Mouse (Mus musculus) cerebellum, adult 11 months (tissue): ENCODE measurements at regions not wholly inside any gene's neighbourhood (a gene's known extent, or its start where the extent isn't known, plus 50 kb on each side); places are given as distances from the start of the nearest gene placed in this dataset.

Source experiments
- DNase-seq: peaks from one replicate; pipeline ENCODE4 v3.0.0; 2022

DNA sequence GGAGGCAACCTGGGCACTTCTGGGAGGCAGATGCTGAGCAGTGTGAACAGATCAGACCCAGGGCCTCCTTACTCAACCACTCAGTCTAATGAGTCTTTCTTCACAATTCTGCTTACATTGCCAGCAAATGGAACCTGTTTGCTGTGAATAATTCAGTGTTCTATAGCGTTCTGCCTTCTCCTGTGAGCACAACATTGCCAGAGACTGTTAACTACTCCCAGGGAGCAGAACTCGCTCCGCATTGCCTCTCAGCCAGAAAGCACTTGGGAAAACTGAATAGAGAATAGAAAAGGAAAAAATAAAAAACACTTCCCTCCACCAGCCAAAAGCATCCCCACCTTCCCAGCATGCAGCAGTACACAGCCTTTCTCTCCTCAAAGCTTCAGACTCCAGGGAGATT lies 51.5 kb downstream of the Aym1 start:
- no peak for DNase-seq

DNA sequence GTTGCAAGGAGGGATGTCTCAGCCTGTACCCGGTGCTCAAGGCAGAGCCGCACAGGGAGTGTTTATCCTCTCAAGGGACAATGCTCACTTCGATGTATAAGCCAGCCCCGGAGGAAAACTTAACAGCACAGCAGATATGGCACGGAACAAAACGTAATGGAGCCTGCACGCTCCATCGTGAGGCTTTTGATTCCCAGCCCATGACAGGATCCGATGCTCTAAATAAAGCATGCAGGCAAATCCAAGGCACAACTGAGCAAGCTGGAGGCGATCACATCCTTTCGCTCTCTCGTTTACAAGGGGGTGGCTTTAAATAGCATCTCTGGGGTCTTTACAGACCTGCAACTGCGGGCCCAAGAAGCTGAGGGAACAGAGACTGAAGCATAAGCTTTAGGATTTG lies 53.9 kb downstream of the Aym1 start:
- DNase-seq = no peak

DNA sequence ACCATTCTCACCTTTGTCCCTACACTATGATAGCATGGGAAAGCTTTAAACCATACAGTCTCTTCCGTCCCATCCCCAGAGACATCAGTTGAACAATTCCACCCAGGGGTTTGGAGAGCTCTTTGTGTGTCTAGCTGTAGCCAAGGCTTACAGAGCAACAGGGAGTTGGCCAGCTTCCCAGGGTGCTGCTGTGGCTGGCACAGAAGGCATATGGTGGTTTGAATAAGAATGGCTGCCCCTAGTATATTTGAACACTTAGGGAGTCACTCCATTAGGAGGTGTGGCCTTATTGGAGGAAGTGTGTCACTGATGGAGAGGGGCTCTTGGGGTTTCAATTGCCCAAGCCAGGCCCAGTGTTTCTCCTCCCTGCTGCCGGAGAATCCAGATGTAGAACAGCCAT lies 57.5 kb downstream of the Aym1 start:
- DNase-seq = peak; percentile 22

DNA sequence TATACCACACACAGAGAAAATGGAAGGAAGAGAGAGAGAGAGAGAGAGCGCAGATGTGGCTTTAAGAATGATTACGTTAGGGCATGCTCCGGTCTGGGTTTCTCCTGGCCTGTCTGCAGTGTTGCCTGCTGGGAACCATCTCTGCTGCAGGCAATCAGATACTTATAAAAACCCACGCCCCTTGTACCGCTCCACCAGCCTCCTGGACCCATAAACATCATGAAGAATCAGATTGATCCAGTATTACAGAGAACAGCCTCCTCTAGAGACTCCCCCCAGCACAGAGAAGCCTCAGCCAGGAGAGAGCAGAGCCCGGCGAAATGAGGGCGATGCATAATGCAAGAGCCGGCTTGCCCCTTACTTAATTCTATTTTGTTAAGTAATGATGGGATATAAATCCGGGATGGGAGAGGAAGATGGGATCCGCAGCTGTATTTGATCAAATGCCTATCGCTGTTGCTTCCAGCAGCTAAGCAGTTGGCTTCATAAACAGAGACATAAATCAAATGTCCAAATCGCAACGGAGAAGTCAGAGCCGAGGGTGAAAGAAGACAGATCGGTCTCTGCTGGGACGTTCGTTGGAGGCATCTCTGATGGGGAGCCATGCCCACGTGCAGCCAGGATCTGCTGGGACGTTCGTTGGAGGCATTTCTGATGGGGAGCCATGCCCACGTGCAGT lies 61.4 kb downstream of the Aym1 start:
- no peak for DNase-seq

DNA sequence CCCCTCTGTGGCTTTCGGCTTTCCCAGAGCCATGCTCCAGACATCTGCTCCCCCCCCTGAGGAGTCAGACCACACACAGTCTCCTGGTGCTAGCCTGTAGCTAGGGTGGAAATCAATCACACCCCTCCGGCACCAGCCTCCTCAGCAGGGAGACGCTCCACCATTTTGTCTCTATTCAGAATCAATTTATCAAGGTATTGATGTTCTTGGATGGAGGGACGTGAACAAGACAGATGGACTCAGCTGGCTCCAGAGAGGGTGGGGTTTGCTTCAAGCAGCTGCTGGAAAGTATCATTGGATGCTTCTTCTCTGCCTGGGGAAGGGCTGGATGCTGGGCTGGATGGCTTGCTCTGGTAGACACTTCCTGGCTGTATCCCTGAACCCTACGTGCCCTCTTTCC lies 63.5 kb downstream of the Aym1 start:
- DNase-seq = no peak

DNA sequence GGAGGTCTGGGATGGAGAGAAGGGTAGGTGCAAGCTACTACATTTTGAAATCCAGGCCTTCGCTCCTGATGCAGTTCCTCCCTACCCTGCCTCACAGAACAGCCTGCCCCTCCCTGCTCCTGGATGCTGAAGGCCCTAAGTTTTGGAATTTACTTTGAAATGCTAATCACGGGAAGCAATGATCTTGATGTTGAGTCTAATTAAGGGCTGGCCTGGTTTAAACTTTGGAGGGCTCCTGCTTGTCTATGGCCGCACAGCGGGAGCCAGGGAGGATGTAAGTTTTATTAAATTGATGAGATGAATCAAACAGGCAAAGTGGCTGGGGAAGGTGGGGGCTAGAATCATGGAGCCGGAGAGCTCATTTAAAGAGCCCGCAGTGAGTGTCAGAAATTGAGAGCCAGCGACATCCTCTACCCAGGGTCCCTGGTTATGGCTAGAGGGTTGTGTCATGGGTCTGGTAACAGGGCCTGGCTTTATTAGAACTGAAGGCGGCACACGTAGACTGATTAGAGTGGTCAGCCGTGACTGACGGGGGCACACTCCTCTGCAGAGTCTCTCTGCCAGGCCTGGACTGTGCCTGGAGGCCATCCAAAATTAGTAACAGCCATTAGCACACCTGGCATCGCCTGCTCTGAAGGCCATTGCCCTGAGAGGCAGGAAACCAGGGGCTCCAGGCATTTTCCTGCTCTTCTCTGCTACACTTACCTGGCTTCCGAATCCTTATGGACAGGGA lies 65.1 kb downstream of the Aym1 start:
- no peak for DNase-seq

DNA sequence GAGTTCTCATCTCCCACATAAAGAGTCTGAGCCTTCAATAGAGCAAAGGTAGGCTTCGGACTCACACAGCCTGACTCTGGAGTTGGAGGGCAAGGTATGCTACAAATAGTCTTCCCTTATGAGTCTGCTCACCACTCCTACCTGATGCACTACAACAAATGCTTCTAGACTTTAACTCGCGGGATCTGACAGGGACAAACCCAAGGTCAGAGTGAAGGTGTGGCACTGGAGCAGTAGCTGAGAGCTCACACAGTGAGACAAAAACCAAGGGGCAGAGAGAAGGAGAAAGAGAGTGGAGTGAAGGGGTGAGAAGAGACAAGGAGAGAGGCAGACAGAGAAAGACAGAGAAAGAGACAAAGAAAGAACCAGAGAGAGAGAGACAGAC lies 65.6 kb downstream of the Aym1 start:
- DNase-seq = no peak

DNA sequence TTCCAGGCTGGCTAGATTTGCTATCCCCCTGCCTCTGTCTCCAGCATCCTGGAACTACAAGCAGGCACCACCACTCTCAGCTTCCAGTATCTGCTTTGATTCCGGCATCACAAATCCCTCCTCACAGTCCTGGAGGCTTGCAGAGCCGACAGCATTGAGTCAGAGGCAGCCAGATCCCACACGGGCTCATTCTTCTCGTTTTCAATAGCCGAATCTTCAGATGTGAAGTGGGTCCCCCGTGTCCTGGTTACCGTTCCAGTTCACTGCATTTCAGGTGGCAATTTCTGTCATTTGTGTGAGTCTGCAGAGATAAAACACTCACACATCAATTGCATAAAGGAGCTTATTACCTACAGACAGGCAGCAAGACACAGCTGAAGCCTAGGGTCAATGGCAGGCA lies 62.4 kb upstream of the Wscd2 start:
- DNase-seq = no peak

DNA sequence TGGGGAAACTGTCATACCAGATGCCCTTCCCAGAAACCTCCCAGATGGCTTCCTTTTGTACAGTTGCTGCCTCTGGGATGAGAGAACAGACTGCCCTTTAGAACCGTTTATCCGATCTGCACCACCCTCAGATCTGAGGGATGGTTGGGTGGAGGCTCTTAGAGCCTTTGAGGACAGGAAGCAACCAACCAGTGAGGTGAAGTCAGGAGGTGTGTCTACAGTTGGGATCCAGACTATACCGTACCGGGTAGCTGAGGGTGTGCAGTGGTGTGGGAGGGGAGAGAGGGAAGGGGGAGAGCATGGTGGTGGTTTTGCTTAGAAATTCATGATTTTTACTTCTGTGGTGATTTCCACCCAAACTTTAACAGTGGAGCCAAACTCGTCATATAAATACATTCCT lies 58.8 kb upstream of the Wscd2 start:
- no peak for DNase-seq

DNA sequence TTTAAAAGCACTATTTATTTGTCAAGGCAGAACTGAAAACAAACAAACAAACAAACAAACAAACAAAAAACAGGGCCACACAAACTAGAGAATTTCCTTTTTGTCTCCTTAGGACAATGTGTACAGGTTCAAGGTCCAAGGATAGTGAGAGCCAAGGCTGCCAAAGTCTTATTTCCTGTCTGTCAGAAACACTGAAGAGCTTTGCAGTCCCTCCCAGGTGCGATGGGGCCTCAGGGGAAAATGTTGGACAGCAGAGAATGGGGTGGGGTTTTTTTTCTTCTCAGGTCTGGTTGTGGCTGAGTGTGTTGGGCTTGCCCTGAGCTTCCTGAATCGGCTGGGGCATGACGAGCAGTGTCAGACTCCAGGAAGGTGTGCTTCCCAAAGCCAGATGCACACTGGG lies 53.1 kb upstream of the Wscd2 start:
- no peak for DNase-seq
